Mouse (Mus musculus) heart, postnatal 0 days (tissue): ENCODE measurements around the gene Gm7247.

Experiments
- CTCF ChIP-seq: IDR thresholded peaks from 2 replicates; pipeline ENCODE4 v1.5.1; 2016; ENCODE audit warnings: antibody characterized with exemption, control low read depth, low read depth
- EP300 ChIP-seq: IDR thresholded peaks from 2 replicates; pipeline ENCODE4 v1.6.1; 2016; ENCODE audit warnings: antibody characterized with exemption, low read depth

- TF ChIP-seq CTCF (no peak), EP300 (no peak)
Observed at GRCm38 (mm10) chr14:51482051-51482715, 120.6 kb downstream of the Gm7247 start.
